Mouse (Mus musculus) liver, embryonic 16.5 days (tissue): ENCODE measurements around the gene Olfr957. TPM values are rescaled to one million over a fixed set of nuclear protein-coding genes. Genes with fewer than 3 reads are reported as not detected.

Experiments used
- ATAC-seq: fragments of 200-750 bp; cut with Nextera tagmentation; 2 replicates; pipeline ENCODE4 v1.8.0; 2017; ENCODE audit warnings: low read depth, mild to moderate bottlenecking, moderate number of reproducible peaks, moderate library complexity
- H3K27ac ChIP-seq: fragments of 300-500 bp; sonication (generic); 2 replicates; pipeline ENCODE4 v1.5.1; 2014; ENCODE audit warnings: mild to moderate bottlenecking, low read length
- H3K27me3 ChIP-seq: fragments of 300-500 bp; sonication (generic); 2 replicates; pipeline ENCODE4 v1.6.1; 2014; ENCODE audit warnings: low read depth, low read length, mixed read lengths; ENCODE audit not compliant: control insufficient read depth, insufficient read depth
- H3K36me3 ChIP-seq: fragments of 300-500 bp; sonication (generic); 2 replicates; pipeline ENCODE4 v1.6.1; 2014; ENCODE audit warnings: mild to moderate bottlenecking; ENCODE audit not compliant: control insufficient read depth, insufficient read depth
- H3K4me1 ChIP-seq: fragments of 300-500 bp; sonication (generic); 2 replicates; pipeline ENCODE4 v1.6.1; 2014; ENCODE audit warnings: low read depth, low read length, mixed read lengths; ENCODE audit not compliant: control insufficient read depth
- H3K4me2 ChIP-seq: fragments of 300-500 bp; sonication (generic); 2 replicates; pipeline ENCODE4 v1.6.1; 2014; ENCODE audit warnings: low read depth, low read length, mixed read lengths
- H3K4me3 ChIP-seq: fragments of 300-500 bp; sonication (generic); 2 replicates; pipeline ENCODE4 v1.5.1; 2014; ENCODE audit warnings: low read depth, mild to moderate bottlenecking, low read length
- H3K9ac ChIP-seq: fragments of 300-500 bp; sonication (generic); 2 replicates; pipeline ENCODE4 v1.6.1; 2014; ENCODE audit warnings: low read depth, low read length
- H3K9me3 ChIP-seq: fragments of 300-500 bp; sonication (generic); replicated peaks from 2 replicates; pipeline ENCODE4 v1.6.1; 2016; ENCODE audit warnings: low read length; ENCODE audit not compliant: control insufficient read depth
- WGBS: fragments of 180-500 bp; shearing (Covaris S2); extraction: QIAGEN DNeasy Blood & Tissue Kit; methylation state at CpG from one replicate; pipeline ENCODE4 v1.1.7; 2014; ENCODE audit not compliant: insufficient replicate concordance; 5-methylcytosine and 5-hydroxymethylcytosine counted together
- polyA plus RNA-seq: library from polyadenylated mRNA; unstranded; fragments of >200 nt; fragmentation: Nextera tagmentation; extraction: Ambion mirVana; gene quantifications from 2 replicates; pipeline ENCODE4 v1.2.1, GENCODE M21; 2015

Gene Olfr957
- polyA plus RNA-seq, result not detected in 2 replicates

DNA sequence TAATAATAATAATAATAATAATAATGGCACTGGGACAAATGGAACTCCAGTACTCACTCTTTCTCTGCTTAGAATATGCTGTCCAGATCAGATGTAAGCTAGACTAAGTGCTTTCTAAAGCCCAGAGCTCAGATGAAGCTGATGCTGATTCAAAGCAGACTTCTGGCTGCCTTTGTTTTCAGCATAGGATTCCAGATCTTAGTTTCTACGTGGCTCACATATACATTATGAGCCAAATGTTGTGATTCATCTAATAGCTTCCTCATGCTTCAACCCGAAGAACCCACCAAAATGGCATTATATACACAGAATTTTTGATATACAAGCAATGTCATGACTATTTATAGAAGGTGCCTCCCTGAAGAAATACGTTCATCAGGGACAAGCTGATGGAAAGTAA is at the start of gene Olfr957:
Gene Olfr957 (minus strand): TSS at position 279 of the 400 bp plus-strand sequence.
- Histone ChIP-seq H3K4me2 (no peak within 1 kb of the TSS), H3K27ac (no peak within 1 kb of the TSS), H3K9me3 (no peaks in the 10 kb centered on the region), H3K9ac (no peak within 1 kb of the TSS), H3K36me3 (no peaks in the 10 kb centered on the region), H3K4me3 (no peak within 1 kb of the TSS), H3K27me3 (no peaks in the 10 kb centered on the region), H3K4me1 (no peaks in the 10 kb centered on the region)
- no peak for ATAC-seq
- WGBS, result 40% methylated on average over 3 of the region's 3 CpGs

DNA sequence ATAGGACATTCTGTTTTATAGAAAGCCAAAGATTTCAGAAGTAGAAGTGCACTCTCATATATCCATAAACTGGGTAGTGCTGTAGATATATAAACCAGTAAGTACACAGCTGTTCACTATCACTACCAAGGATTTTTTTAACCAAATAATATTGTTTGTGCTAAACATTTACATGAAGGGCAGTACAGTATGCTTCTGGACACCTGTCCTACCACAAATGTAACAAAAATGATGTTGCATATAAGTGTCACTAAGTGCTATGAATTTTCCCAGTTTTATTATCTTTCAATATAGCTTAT is 42.7 kb upstream of the Olfr957 start:
- H3K9me3 ChIP-seq, result no peaks in the 10 kb centered on the region
- H3K27me3 ChIP-seq, result no peaks in the 10 kb centered on the region
- H3K4me3 ChIP-seq, result no peak overlapping the region
- no peaks in the 10 kb centered on the region for H3K4me1 ChIP-seq
- H3K36me3 ChIP-seq, result no peaks in the 10 kb centered on the region
- no peak overlapping the region for H3K27ac ChIP-seq
- no peak overlapping the region for H3K4me2 ChIP-seq
- no peak overlapping the region for H3K9ac ChIP-seq
- ATAC-seq, result no peak

DNA sequence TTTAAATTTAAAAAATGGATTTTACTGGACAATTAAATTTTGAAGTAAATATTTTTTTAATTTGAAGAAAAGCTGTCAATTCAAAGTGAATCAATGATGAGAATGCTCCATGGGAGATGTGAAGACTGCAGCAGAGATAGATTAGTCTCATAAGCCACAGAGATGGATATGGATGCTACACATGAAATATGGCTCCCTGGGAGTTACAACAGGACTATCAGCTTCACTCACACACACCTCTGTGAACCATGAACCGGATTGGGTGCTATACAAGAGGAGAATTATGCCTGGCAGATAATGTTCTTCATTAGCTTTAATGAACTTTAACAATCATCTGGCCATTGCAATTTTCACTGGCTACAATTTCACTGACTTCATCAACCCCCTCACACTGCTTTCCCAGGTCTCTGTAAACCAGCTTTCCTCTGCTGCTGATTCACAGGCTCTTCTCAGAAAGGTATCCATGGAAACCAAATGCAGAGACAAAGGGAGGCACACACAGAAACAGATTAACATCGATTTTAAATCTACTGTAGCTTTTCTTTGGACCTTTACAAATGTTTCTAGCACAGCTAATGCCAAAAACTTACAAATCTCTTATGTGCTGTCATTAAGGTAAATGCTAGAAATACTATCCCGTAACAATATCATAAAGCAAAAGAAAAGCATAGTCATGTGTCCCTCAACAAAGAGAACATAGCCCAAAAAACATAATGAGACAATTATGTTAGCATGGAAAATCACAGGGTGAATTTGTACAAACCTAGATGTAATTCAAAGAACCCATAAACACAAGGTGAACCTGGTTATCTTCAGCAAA is 42.1 kb upstream of the Olfr957 start:
- H3K4me1 ChIP-seq, result no peaks in the 10 kb centered on the region
- H3K27me3 ChIP-seq, result no peaks in the 10 kb centered on the region
- WGBS, result 35% methylated on average over 3 of the region's 3 CpGs
- no peak for ATAC-seq
- no peak overlapping the region for H3K4me2 ChIP-seq
- no peaks in the 10 kb centered on the region for H3K9me3 ChIP-seq
- no peak overlapping the region for H3K4me3 ChIP-seq
- H3K27ac ChIP-seq, result no peak overlapping the region
- no peak overlapping the region for H3K9ac ChIP-seq
- no peaks in the 10 kb centered on the region for H3K36me3 ChIP-seq

DNA sequence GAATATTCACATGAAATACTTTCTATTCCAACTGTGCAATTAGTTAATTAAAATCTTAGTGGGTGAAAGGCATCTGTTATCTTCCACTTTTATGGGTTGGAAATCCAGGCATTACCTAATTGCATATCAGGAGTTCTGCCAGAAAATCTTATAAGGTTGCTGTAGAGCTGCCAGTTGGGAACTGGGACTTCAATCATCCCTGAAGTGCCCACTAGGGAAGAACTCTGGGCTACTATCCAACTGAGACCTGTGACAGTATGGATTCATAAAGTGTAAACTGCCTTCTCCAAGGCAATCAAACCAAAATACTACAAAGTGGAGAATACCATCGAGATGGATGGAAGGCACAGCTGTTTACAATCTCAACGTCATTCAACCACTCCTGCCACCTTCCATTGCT is 38.3 kb upstream of the Olfr957 start, which contains the start of gene Olfr958:
Gene Olfr958 (minus strand): TSS at position 109 of the 400 bp plus-strand sequence.
- H3K27me3 ChIP-seq, result no peaks in the 10 kb centered on the region
- no peak for ATAC-seq
- WGBS, result 52% methylated on average over 2 of the region's 2 CpGs

DNA sequence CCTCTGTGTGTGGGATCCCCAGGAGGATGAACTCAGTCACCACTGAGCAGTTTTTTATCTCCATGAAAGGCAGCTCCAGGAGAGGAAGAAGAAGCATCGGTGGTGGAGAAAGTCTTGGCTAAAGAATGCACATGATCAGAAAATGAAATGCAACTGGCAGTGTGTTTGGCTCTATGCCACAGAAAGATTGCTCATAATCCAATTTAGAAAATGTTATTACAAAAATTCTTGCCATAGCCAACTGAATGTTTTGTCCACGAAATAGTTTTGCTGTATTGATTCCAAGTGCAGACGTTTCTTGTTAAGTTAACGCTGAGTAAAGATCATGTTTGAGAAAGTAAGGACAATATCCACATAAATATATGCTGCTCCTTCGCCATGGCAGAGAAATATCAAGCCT is 35.2 kb upstream of the Olfr957 start:
- no peaks in the 10 kb centered on the region for H3K27me3 ChIP-seq
- H3K27ac ChIP-seq, result no peak overlapping the region
- H3K4me3 ChIP-seq, result no peak overlapping the region
- no peaks in the 10 kb centered on the region for H3K36me3 ChIP-seq
- H3K9ac ChIP-seq, result no peak overlapping the region
- H3K4me2 ChIP-seq, result no peak overlapping the region
- ATAC-seq, result no peak
- 59% methylated on average over 5 of the region's 5 CpGs for WGBS
- no peaks in the 10 kb centered on the region for H3K4me1 ChIP-seq
- no peaks in the 10 kb centered on the region for H3K9me3 ChIP-seq

More for the DNA sequence above, 38.3 kb upstream of the Olfr957 start, which contains the start of gene Olfr958:
- H3K4me3 ChIP-seq, result no peak within 1 kb of the TSS
- H3K9ac ChIP-seq, result no peak within 1 kb of the TSS
- no peaks in the 10 kb centered on the region for H3K9me3 ChIP-seq
- no peaks in the 10 kb centered on the region for H3K4me1 ChIP-seq
- no peaks in the 10 kb centered on the region for H3K36me3 ChIP-seq
- no peak within 1 kb of the TSS for H3K4me2 ChIP-seq
- H3K27ac ChIP-seq, result no peak within 1 kb of the TSS

DNA sequence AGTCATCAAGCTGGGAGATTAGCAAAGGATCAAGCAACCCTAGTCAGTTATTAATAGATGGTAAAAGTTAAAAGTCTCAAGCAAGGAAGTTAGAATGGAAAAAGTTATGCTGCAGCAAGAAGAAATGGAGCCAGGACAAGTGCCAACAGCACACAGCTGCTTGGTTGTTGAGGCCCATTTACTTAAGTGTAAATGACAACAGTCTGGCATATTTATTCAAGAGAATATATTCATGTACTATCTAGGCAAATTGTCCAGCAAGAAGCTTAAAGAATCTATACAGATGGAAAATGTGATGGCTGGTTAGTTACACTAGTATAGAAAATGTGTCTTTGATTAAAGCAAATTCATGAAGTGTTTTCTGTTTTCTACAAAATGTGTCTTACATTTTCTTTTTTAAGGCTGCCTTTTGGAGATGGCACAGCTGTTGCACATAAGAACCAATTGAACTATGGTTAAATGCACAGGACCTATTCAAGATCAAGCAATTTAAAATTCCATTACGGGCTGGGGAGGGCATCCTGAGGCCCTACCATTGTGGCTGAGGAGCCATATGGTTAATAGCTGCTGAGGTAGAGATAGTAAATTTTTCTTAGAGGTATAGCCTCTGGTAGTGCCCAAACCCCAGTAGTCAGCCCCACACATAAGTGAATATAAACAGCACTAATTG is 8.1 kb upstream of the Olfr957 start:
- Histone ChIP-seq H3K4me1 (no peaks in the 10 kb centered on the region), H3K9me3 (no peaks in the 10 kb centered on the region), H3K27ac (no peak overlapping the region), H3K4me3 (no peak overlapping the region), H3K27me3 (no peaks in the 10 kb centered on the region), H3K4me2 (no peak overlapping the region), H3K9ac (no peak overlapping the region), H3K36me3 (no peaks in the 10 kb centered on the region)
- ATAC-seq, result no peak
- WGBS, result 63% methylated on average over 1 of the region's 1 CpGs

DNA sequence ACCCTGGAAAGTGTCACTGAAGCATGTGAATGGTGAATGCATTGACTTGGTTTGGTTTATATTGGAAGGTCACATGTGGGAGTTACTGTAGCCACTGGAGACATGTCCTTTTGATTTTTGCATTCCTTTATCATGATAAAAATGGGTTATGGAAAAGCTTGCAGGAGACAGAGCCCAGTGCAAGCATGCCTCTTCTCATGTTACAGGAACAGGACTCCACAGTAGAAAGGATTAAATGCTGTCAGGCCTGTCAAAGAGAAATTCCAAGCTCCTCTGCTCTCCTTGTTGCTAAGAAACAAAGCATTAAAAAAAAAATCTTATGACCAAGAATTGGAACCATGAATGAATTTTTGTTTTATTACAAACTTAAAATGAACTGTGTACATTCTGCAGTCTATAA is 3.0 kb upstream of the Olfr957 start:
- no peak overlapping the region for H3K4me3 ChIP-seq

DNA sequence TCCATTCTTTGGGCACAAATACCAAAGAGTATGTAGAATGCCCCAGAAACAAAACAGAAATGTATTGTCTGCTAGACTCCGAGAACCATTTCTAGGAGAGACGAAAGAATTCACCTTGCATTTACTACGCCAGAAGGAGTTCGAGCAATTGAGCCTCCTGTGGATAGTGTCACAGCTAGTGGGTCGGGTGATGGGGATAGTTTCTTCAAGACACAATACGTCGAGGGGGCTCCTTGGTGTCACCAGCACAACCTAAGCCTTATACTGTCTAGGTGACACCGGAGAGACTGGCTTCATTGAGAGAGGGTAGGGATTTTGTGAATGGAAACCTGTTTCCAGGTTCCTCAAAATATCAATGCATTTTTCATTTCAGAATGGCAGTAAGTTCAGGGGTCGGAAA is 6.2 kb downstream of the Olfr957 start:
- H3K4me1 ChIP-seq, result no peaks in the 10 kb centered on the region
- H3K9me3 ChIP-seq, result no peaks in the 10 kb centered on the region
- H3K36me3 ChIP-seq, result no peaks in the 10 kb centered on the region
- no peak overlapping the region for H3K4me2 ChIP-seq
- 61% methylated on average over 9 of the region's 9 CpGs for WGBS
- no peaks in the 10 kb centered on the region for H3K27me3 ChIP-seq
- H3K4me3 ChIP-seq, result no peak overlapping the region
- no peak for ATAC-seq
- no peak overlapping the region for H3K9ac ChIP-seq
- H3K27ac ChIP-seq, result no peak overlapping the region

More for the DNA sequence above, 3.0 kb upstream of the Olfr957 start:
- no peak for ATAC-seq
- Histone ChIP-seq H3K27me3 (no peaks in the 10 kb centered on the region), H3K4me2 (no peak overlapping the region), H3K9ac (no peak overlapping the region), H3K36me3 (no peaks in the 10 kb centered on the region), H3K4me1 (no peaks in the 10 kb centered on the region), H3K9me3 (no peaks in the 10 kb centered on the region), H3K27ac (no peak overlapping the region)

DNA sequence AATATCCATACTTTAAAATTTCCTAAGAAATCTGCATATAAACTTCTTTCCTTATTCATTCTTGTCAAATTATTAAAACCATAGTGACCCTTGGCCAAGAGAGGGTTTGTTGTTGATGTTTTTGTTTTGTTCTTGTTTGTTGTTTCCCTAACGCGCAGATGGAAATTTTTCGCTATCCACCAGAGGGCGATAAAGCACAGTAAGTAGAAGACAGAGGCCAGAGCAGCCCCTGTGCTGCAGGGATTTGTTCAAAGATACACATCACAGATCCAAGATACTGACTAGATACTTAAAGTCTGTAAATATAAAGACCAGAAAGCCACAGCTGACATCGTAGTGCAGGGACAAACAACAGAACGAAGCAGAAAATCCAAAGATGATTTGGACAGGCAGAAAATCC is 6.6 kb downstream of the Olfr957 start:
- ATAC-seq, result no peak

More for the DNA sequence above, 6.6 kb downstream of the Olfr957 start:
- no peak overlapping the region for H3K27ac ChIP-seq
- no peaks in the 10 kb centered on the region for H3K9me3 ChIP-seq
- no peaks in the 10 kb centered on the region for H3K27me3 ChIP-seq
- 10% methylated on average over 6 of the region's 6 CpGs for WGBS
- H3K4me3 ChIP-seq, result no peak overlapping the region
- H3K36me3 ChIP-seq, result no peaks in the 10 kb centered on the region
- no peak overlapping the region for H3K4me2 ChIP-seq
- H3K9ac ChIP-seq, result no peak overlapping the region
- H3K4me1 ChIP-seq, result no peaks in the 10 kb centered on the region
